Mouse (Mus musculus): Measurements from ENCODE around the gene Syn3.

DNA sequence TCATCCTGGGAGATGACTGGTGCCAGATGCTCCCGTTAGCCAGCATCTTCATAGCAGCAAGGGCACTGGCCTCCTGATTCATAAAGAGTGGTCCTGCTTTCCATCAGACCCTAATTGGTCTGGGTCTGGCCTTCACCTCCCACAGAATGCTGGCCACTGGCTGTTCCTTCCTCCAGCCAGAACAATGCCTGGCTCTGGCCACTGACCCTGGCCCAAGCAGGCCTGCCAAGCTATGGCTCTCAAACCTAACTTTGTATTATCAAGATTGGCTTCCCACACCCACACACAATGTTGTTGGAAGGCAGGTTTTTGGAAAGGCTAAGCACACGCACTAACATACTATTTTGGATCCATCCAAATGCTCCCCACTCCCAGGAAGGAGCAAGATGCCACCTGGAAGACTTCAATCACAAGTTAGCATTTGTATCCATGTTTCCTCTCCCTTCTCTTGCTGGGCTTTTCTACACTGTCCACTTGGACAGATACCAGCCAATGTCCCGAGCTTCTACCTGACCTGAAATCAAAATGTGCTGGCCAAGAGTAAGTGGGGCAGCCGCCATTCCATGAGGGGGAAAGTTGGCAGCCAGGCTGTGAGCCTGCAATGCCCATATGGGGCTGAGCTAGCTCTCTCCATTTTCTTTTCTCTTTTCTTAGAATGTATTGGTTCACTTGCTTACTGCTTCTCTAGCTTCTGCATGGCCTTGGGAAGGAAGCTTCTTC, 175.3 kb downstream of the Syn3 start:
- TF ChIP-seq CTCF (IDR thresholded peaks at IDR 0.05; ENCODE audit: borderline replicate concordance, insufficient read depth, low read depth, low read length) (no peak), POLR2A (IDR thresholded peaks at IDR 0.05; ENCODE audit: borderline replicate concordance, insufficient read depth, low read length) (no peak)
